In the genomic region with DNA sequence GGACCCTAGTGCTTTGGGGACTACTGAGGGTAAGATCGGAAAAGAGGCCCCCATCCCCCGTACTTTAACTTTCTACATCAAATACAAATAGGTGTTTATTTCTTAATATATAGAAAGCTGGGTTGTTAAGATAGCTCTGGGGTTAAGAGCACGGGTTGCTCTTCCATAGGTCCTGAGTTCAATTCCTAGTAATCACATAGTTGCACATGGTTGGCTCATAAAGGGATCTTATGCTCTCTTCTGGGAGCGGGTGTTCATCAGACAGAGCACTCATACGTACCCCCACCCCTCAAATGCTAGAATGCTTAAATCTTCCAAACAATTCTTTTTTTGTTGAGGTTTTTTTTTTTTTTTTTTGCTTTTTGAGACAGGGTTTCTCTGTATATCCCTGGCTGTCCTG, we compare ENCODE assay signal across 8 mouse cellular contexts. TPM values are rescaled to one million over a fixed set of nuclear protein-coding genes. Genes with fewer than 3 reads are reported as not detected.
DNase-seq lines count a peak whose midpoint lies in the region; ATAC-seq and TF ChIP-seq lines count a peak whose summit lies in the region.

No protein-coding gene starts in this region.

- H3K27ac ChIP-seq in heart, adult 2 months: peak overlapping the region; percentile 91
- H3K27ac ChIP-seq in CH12.LX (ENCODE audit: insufficient read depth, low read depth): no peak overlapping the region
- peak overlapping the region; percentile 95; the same call in 1 of the 2 replicates for H3K27ac ChIP-seq in forebrain, embryonic 15.5 days (replicated peaks)
- H3K27ac ChIP-seq in liver, embryonic 15.5 days (replicated peaks): peak overlapping the region; percentile 97

- no peak for TF ChIP-seq CTCF in heart, adult 2 months (IDR thresholded peaks at IDR 0.05)
- TF ChIP-seq CTCF in CH12.LX (conservative IDR thresholded peaks at IDR 0.05 in 1 of 2, IDR thresholded peaks at IDR 0.05 in 1 of 2; ENCODE audit: low read depth in 2 of 2, low read length in 2 of 2): no peak

- TF ChIP-seq EP300 in heart, adult 2 months (IDR thresholded peaks at IDR 0.05; ENCODE audit: insufficient read depth, low read depth, low read length): no peak
- no peak for TF ChIP-seq EP300 in CH12.LX (IDR thresholded peaks at IDR 0.05; ENCODE audit: low read length)

- in situ Hi-C loops in CH12.LX (cut with MboI; ENCODE audit: low pct_ligation_motif_present, low pct_unique_long_range_greater_than_20kb, low sequenced_read_pairs): no loop called here

- peaks cover 4% of the 10 kb centered on the region; the same call in 1 of the 2 replicates for H3K27me3 ChIP-seq in heart, adult 2 months (ENCODE audit: control insufficient read depth, insufficient read depth, low read length)
- H3K27me3 ChIP-seq in CH12.LX (replicated peaks): no peaks in the 10 kb centered on the region
- peaks cover 10% of the 10 kb centered on the region; the same call in 1 of the 2 replicates for H3K27me3 ChIP-seq in forebrain, embryonic 15.5 days
- H3K27me3 ChIP-seq in liver, embryonic 15.5 days: peaks cover 32% of the 10 kb centered on the region

- TF ChIP-seq RAD21 in CH12.LX (IDR thresholded peaks at IDR 0.05; ENCODE audit: low read depth, low read length): no peak

- H3K9me3 ChIP-seq in CH12.LX (replicated peaks; ENCODE audit: low read length): no peaks in the 10 kb centered on the region
- H3K9me3 ChIP-seq in forebrain, embryonic 15.5 days: no peaks in the 10 kb centered on the region
- H3K9me3 ChIP-seq in liver, embryonic 15.5 days (replicated peaks): no peaks in the 10 kb centered on the region

- peak; percentile 11; the same call in 1 of the 2 replicates for ATAC-seq in forebrain, embryonic 15.5 days (replicated peaks)
- ATAC-seq in liver, embryonic 15.5 days (ENCODE audit: insufficient read depth): no peak

- WGBS in heart, adult 2 months: 12% methylated on average over 5 of the region's 5 CpGs
- 11% methylated on average over 5 of the region's 5 CpGs for WGBS in forebrain, embryonic 15.5 days
- WGBS in liver, embryonic 15.5 days (ENCODE audit: insufficient replicate concordance): 9% methylated on average over 5 of the region's 5 CpGs

- no peak for DNase-seq in heart, adult 2 months
- DNase-seq in heart, postnatal 25 days (ENCODE audit: low spot score): no peak
- no peak for DNase-seq in CH12.LX (ENCODE audit: extremely low read depth)
- DNase-seq in adrenal gland, postnatal 10 days: no peak
- DNase-seq in kidney, adult 9 months: no peak
- no peak for DNase-seq in kidney, adult 8-10 months

- H3K4me3 ChIP-seq in heart, adult 2 months: peak overlapping the region; percentile 83
- peak overlapping the region; percentile 69 to 95 (median 88) for H3K4me3 ChIP-seq in CH12.LX (replicated peaks in 1 of 3; ENCODE audit: low read depth in 2 of 3, low read length in 2 of 3, poor library complexity in 1 of 3)
- peak overlapping the region; percentile 94 for H3K4me3 ChIP-seq in forebrain, embryonic 15.5 days
- peak overlapping the region; percentile 94 for H3K4me3 ChIP-seq in liver, embryonic 15.5 days (replicated peaks)

- no peaks in the 10 kb centered on the region for H3K79me2 ChIP-seq in heart, adult 2 months (replicated peaks; ENCODE audit: control insufficient read depth, insufficient read depth, low read length)
- peaks cover 16% of the 10 kb centered on the region for H3K79me2 ChIP-seq in CH12.LX (replicated peaks; ENCODE audit: control insufficient read depth, extremely low read depth, insufficient read depth, poor library complexity, severe bottlenecking)

- no peak for TF ChIP-seq POLR2A in heart, adult 2 months (IDR thresholded peaks at IDR 0.05; ENCODE audit: insufficient read depth, low read depth, low read length)
- no peak for TF ChIP-seq POLR2A in CH12.LX (IDR thresholded peaks at IDR 0.05; ENCODE audit: low read depth, low read length)

- no peaks in the 10 kb centered on the region for H3K4me1 ChIP-seq in heart, adult 2 months (ENCODE audit: control insufficient read depth, insufficient read depth, low read length)
- H3K4me1 ChIP-seq in CH12.LX (ENCODE audit: control insufficient read depth in 1 of 2, insufficient read depth in 2 of 2): peaks cover 0 to 24% of the 10 kb centered on the region in 2 experiments; a peak in 2 of 4 replicates
- H3K4me1 ChIP-seq in forebrain, embryonic 15.5 days: peaks cover 26% of the 10 kb centered on the region
- peaks cover 16% of the 10 kb centered on the region for H3K4me1 ChIP-seq in liver, embryonic 15.5 days (replicated peaks)

- intact Hi-C loops in heart, adult 2 months (cut with DNase I): no loop called here
- intact Hi-C loops in heart, postnatal 25 days (cut with DNase I): no loop called here

- dilution Hi-C loops in CH12.LX (cut with MboI; ENCODE audit: extremely low pct_ligation_motif_present, extremely low pct_unique_long_range_greater_than_20kb, low sequenced_read_pairs): no loop called here

- peak overlapping the region; percentile 61; the same call in 1 of the 2 replicates for H3K4me2 ChIP-seq in CH12.LX (ENCODE audit: insufficient read depth, low read depth, poor library complexity, severe bottlenecking)
- H3K4me2 ChIP-seq in forebrain, embryonic 15.5 days (replicated peaks): peak overlapping the region; percentile 68
- H3K4me2 ChIP-seq in liver, embryonic 15.5 days: peak overlapping the region; percentile 72

- no peak overlapping the region for H3K9ac ChIP-seq in heart, adult 2 months (ENCODE audit: low read depth, low read length)
- peak overlapping the region; percentile 29; the same call in 1 of the 2 replicates for H3K9ac ChIP-seq in CH12.LX (ENCODE audit: insufficient read depth, low read depth)
- peak overlapping the region; percentile 86 for H3K9ac ChIP-seq in forebrain, embryonic 15.5 days (replicated peaks)
- peak overlapping the region; percentile 92 for H3K9ac ChIP-seq in liver, embryonic 15.5 days

- H3K36me3 ChIP-seq in heart, adult 2 months (ENCODE audit: control insufficient read depth, insufficient read depth, low read length): peaks cover under 1% of the 10 kb centered on the region
- peaks cover 13 to 23% of the 10 kb centered on the region in 2 experiments for H3K36me3 ChIP-seq in CH12.LX (replicated peaks in 1 of 2; ENCODE audit: control insufficient read depth in 1 of 2, insufficient read depth in 1 of 2, low read length in 1 of 2)
- peaks cover 19% of the 10 kb centered on the region for H3K36me3 ChIP-seq in forebrain, embryonic 15.5 days
- H3K36me3 ChIP-seq in liver, embryonic 15.5 days (replicated peaks): peaks cover 26% of the 10 kb centered on the region

TF ChIP-seq in CH12.LX, 34 proteins besides CTCF, POLR2A, EP300 and RAD21:
- TF ChIP-seq E2F4 (IDR thresholded peaks at IDR 0.05; ENCODE audit: insufficient replicate concordance, low read depth, low read length) (no peak), ZNF384 (IDR thresholded peaks at IDR 0.05; ENCODE audit: low read depth, low read length) (peak; percentile 4; the same call in 1 of the 2 replicates)
TF ChIP-seq in CH12.LX: peak in this region for 1.

RNA-seq across cellular contexts. Expression of gene Hyls1, which starts 0.5 kb away (rescaled TPM):
- 1 to 10 TPM; 1.5 to 2.0 TPM for total RNA-seq in heart, adult 2 months (2021)
- 0.68 and 1.3 TPM in 2 replicates for polyA plus RNA-seq in heart, adult 2 months (2012; rRNA removed)
- 1 to 10 TPM; 2.2 to 2.6 TPM for total RNA-seq in heart, postnatal 25 days (2021)
- total RNA-seq in CH12.LX (2012; rRNA removed) (15.4 and 16.0 TPM in 2 replicates), CH12.LX (2014; rRNA removed) (18.9 and 21.5 TPM in 2 replicates)
- polyA plus RNA-seq in CH12.LX (2012; ENCODE audit: insufficient read length, low read depth): 18.3 and 20.2 TPM in 2 replicates
- 23.6 and 26.8 TPM in 2 replicates for polyA plus RNA-seq in forebrain, embryonic 15.5 days (2015; fragmentation: Nextera tagmentation; extraction: Ambion mirVana)
- 8.9 TPM in 2 replicates for polyA plus RNA-seq in liver, embryonic 15.5 days (2015; fragmentation: Nextera tagmentation; extraction: Ambion mirVana)
- 1 to 10 TPM; 3.3 to 5.0 TPM for total RNA-seq in adrenal gland, postnatal 10 days (2021)

RNA-seq across cellular contexts. Expression of gene Pate2, which starts 0.6 kb away (rescaled TPM):
- total RNA-seq in heart, adult 2 months (2021): not detected
- polyA plus RNA-seq in heart, adult 2 months (2012; rRNA removed): 0.06 TPM in 1 of 2 replicates, not detected in the other
- total RNA-seq in heart, postnatal 25 days (2021): not detected
- total RNA-seq in CH12.LX (2012; rRNA removed) (0.17 and 1.0 TPM in 2 replicates), CH12.LX (2014; rRNA removed) (0.24 and 0.59 TPM in 2 replicates)
- polyA plus RNA-seq in CH12.LX (2012; ENCODE audit: insufficient read length, low read depth): 0.41 and 0.68 TPM in 2 replicates
- 1.1 and 1.6 TPM in 2 replicates for polyA plus RNA-seq in forebrain, embryonic 15.5 days (2015; fragmentation: Nextera tagmentation; extraction: Ambion mirVana)
- polyA plus RNA-seq in liver, embryonic 15.5 days (2015; fragmentation: Nextera tagmentation; extraction: Ambion mirVana): 0.09 and 0.26 TPM in 2 replicates
- under 1 TPM in 1 of 2 experiments, not detected in 1; 0.79 TPM for total RNA-seq in adrenal gland, postnatal 10 days (2021)

RNA-seq across cellular contexts. Expression of gene Pus3, which starts 12.3 kb away (rescaled TPM):
- 1 to 10 TPM; 6.0 to 6.3 TPM for total RNA-seq in heart, adult 2 months (2021)
- polyA plus RNA-seq in heart, adult 2 months (2012; rRNA removed): 1.8 and 4.1 TPM in 2 replicates
- 1 to 10 TPM; 6.6 to 7.5 TPM for total RNA-seq in heart, postnatal 25 days (2021)
- total RNA-seq in CH12.LX (2012; rRNA removed): 18.0 and 22.5 TPM in 2 replicates
- total RNA-seq in CH12.LX (2014; rRNA removed): 40.8 and 45.2 TPM in 2 replicates
- 21.8 and 22.1 TPM in 2 replicates for polyA plus RNA-seq in CH12.LX (2012; ENCODE audit: insufficient read length, low read depth)
- 18.8 TPM in 2 replicates for polyA plus RNA-seq in forebrain, embryonic 15.5 days (2015; fragmentation: Nextera tagmentation; extraction: Ambion mirVana)
- 6.0 and 6.4 TPM in 2 replicates for polyA plus RNA-seq in liver, embryonic 15.5 days (2015; fragmentation: Nextera tagmentation; extraction: Ambion mirVana)
- 10 to 100 TPM; 12.3 to 16.3 TPM for total RNA-seq in adrenal gland, postnatal 10 days (2021)

RNA-seq across cellular contexts. Expression of gene Ddx25, which starts 12.3 kb away (rescaled TPM):
- total RNA-seq in heart, adult 2 months (2021): not detected
- 0.04 and 0.06 TPM in 2 replicates for polyA plus RNA-seq in heart, adult 2 months (2012; rRNA removed)
- total RNA-seq in heart, postnatal 25 days (2021): not detected
- total RNA-seq in CH12.LX (2012; rRNA removed): 0.50 and 0.85 TPM in 2 replicates
- 0.44 and 0.68 TPM in 2 replicates for total RNA-seq in CH12.LX (2014; rRNA removed)
- 0.33 and 0.46 TPM in 2 replicates for polyA plus RNA-seq in CH12.LX (2012; ENCODE audit: insufficient read length, low read depth)
- 19.6 and 20.1 TPM in 2 replicates for polyA plus RNA-seq in forebrain, embryonic 15.5 days (2015; fragmentation: Nextera tagmentation; extraction: Ambion mirVana)
- polyA plus RNA-seq in liver, embryonic 15.5 days (2015; fragmentation: Nextera tagmentation; extraction: Ambion mirVana): 0.14 and 0.16 TPM in 2 replicates
- total RNA-seq in adrenal gland, postnatal 10 days (2021): under 1 TPM; 0.75 to 0.85 TPM

RNA-seq across cellular contexts. Expression of gene Pate4, which starts 41.1 kb away (rescaled TPM):
- total RNA-seq in heart, adult 2 months (2021): not detected
- not detected in 2 replicates for polyA plus RNA-seq in heart, adult 2 months (2012; rRNA removed)
- not detected for total RNA-seq in heart, postnatal 25 days (2021)
- total RNA-seq in CH12.LX (2012; rRNA removed) (not detected in 2 replicates), CH12.LX (2014; rRNA removed) (not detected in 2 replicates)
- not detected in 2 replicates for polyA plus RNA-seq in CH12.LX (2012; ENCODE audit: insufficient read length, low read depth)
- not detected in 2 replicates for polyA plus RNA-seq in forebrain, embryonic 15.5 days (2015; fragmentation: Nextera tagmentation; extraction: Ambion mirVana)
- polyA plus RNA-seq in liver, embryonic 15.5 days (2015; fragmentation: Nextera tagmentation; extraction: Ambion mirVana): not detected in 2 replicates
- not detected for total RNA-seq in adrenal gland, postnatal 10 days (2021)
